Mouse (Mus musculus) left cerebral cortex, postnatal 10 days (tissue): Measurements from ENCODE around the gene Psmb6. TPM values are rescaled to one million over a fixed set of nuclear protein-coding genes. Genes with fewer than 3 reads are reported as not detected.

Experiments used
- DNase-seq, 2 experiments: peaks; one replicate each; pipeline ENCODE4 v3.0.0; 2021 to 2022; ENCODE audit warnings: low spot score in 2 of 2, mixed read lengths in 1 of 2; ENCODE audit errors: extremely low spot score in 1 of 2
- intact Hi-C: fragments of 180-260 bp; cut with DNase I; formaldehyde crosslinking; loops from one replicate; pipeline ENCODE4 v1.15.1; 2025
- total RNA-seq, 2 experiments: library from RNA; stranded (reverse); gene quantifications; 2 replicates each; pipeline ENCODE4 v1.2.3; 2021

The Psmb6 gene
- 100 to 1,000 TPM; 218 to 220 TPM for total RNA-seq

- intact Hi-C loops, result no loop called here
- peak; percentile 94 to 96 for DNase-seq
Observed at GRCm38 (mm10) chr11:70525184-70525678, at the start of gene Psmb6. Gene Psmb6, plus strand, starts transcription at chr11:70525367.

DNA sequence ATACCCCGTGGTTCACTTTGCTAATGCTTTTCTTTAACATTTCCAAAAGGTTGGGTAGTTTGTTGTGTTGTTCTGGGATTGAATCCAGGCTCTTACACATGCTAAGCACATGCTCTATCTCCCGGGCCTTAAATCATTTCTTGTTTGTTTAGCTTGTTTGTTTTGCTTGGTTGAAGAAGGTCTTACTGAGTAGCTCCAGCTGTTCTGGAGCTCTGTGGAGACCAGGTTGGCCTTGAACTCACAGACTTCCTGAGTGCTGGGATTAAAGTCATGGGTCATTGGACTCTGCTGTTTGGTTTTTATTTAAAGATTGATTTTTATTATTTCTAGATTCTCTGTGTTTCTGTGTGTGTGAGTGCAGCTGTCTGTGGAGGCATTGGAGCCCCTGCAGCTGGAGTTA, 39.7 kb upstream of the Psmb6 start:
- intact Hi-C loops, result no loop called here
- DNase-seq, result no peak

DNA sequence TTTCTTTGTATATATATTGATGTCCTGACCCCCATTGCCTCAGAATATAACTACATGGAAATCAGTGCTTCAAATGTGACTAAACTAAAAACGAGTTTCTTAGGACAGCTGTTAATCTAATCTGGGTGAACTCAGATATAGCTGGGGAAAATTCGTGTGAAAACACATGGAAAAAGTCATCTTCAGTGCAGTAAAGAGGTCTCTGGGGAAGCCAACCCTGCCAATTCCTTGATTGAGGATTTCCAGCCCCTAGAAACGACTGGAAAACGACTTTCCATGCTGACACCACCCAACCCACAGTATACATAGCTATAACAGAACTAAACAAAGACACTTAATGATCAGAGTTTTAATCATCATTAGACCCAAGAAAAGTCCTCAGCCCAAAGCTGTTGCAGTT, 37.4 kb upstream of the Psmb6 start:
- intact Hi-C loops, result no loop called here
- DNase-seq, result no peak

- intact Hi-C loops, result no loop called here
- no peak for DNase-seq
Observed at GRCm38 (mm10) chr11:70489138-70489537, 36.0 kb upstream of the Psmb6 start.

DNA sequence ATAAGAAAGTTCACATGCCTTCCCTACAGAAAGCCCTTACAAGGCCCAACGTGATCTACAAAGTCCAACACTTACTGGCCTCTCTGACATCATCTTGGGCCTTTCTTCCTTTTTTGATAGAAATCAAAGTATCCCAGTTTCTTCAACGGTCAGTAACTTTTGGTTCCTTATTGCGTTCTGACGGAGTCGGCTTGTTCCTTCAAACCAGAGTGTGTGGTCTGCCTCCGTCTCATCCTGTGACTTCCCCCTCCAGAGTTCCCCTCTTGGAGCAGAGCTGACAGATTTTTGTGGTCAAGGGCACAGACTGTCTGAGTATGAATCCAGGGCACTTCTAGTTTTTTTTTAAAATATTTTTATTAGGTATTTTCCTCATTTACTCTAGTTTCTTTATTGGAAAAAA, 35.5 kb upstream of the Psmb6 start:
- intact Hi-C loops, result no loop called here
- DNase-seq, result no peak

- no peak for DNase-seq
- intact Hi-C loops, result no loop called here
Observed at GRCm38 (mm10) chr11:70499566-70500475, 25.3 kb upstream of the Psmb6 start.

GRCm38 (mm10) chr11:70500476-70500812, 24.7 kb upstream of the Psmb6 start:
- intact Hi-C loops, result no loop called here

DNA sequence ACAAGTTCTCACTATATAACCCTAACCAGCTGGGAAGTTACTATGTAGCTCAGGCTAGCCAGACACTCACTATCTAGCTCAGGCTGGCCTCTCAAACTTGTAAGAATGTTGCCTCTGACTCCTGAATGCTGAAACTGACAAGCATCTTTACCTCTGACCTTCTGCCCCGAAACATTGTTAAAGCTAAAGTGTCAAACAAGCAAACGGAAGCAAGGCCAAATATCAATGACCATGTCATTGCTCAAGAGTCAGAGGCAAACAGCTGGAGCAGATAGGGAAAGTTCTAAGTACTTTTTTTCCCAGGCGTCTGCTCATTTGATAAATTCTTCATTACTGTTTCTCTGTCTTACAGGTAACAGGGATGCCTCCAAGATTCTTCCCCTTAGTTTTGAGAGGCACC, 23.1 kb upstream of the Psmb6 start:
- intact Hi-C loops, result loop anchor here (2.0 kb wide), 1 partner anchor 49 kb away; no protein-coding TSS in a partner anchor

More at GRCm38 (mm10) chr11:70500476-70500812, 24.7 kb upstream of the Psmb6 start:
- DNase-seq, result no peak

GRCm38 (mm10) chr11:70504970-70505369, 20.2 kb upstream of the Psmb6 start, which contains the start of gene Tm4sf5:
Gene Tm4sf5, plus strand, starts transcription at chr11:70505244.
- intact Hi-C loops, result loop anchor here (5.0 kb wide), 2 partner anchors 73 to 88 kb away; partner anchors contain the start of gene Arrb2
- no peak for DNase-seq

More for the DNA sequence above, 23.1 kb upstream of the Psmb6 start:
- no peak for DNase-seq

DNA sequence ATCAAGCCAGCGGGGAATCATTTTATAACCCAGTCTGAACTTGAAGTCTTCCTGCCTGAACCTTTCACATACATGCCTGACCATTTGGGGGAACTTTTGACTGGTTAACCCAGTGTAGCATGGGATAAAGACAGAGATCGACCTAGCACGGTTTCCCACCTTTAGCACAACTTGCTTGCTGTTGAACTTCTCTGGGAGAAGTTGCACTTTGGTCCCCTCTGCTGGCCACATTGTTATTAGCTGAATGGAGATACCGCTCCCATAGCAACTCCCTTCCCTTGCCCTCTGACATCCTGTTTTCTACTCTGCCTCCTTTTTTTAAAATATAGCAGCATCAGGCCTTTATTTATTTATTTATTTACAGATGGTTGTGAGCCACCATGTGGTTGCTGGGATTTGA, 18.8 kb upstream of the Psmb6 start:
- intact Hi-C loops, result loop anchor here (5.0 kb wide), 2 partner anchors 74 to 89 kb away; partner anchors contain the start of gene Arrb2
- peak in 1 of 2 experiments; percentile 69 for DNase-seq

GRCm38 (mm10) chr11:70506962-70507515, 18.1 kb upstream of the Psmb6 start:
- DNase-seq, result no peak
- intact Hi-C loops, result loop anchor here (5.0 kb wide), 2 partner anchors 75 to 90 kb away; partner anchors contain the start of gene Arrb2

DNA sequence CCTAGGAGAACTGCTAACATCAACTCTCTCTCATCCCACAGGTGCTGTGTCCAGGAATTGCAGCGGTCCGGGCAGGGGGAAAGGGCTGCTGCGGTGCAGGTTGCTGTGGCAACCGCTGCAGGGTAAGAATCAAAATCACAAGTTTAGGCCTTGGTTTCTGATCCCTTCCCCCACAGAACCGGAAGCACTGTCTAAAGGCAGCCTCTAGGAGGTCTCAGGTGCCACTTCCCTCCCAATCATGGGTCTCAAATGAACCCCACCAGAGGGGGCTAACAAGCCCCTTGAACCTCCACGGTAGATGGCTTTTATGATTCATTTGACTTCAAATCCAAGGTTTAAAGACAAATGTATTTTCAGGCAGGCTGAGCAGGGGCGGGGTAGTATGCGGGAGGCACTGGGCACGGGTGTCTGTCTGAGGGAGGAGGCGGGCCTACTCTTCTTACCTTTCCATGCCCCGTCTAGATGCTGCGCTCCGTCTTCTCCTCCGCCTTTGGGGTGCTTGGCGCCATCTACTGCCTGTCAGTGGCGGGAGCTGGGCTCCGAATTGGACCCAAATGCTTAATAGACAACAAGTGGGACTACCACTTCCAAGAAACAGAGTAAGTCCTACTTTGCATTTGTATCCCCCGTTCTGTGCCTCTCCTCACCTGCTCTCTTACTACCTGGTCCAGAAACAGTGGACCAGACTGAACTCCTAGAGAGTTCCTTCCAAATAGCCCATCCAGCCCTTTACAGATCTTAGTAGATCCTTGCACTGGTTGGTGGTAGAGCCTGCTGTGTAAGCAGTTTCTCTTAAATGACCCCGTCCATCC, 15.2 kb upstream of the Psmb6 start:
- intact Hi-C loops, result loop anchor here (5.0 kb wide), 3 partner anchors 78 to 247 kb away; partner anchors contain the start of gene Arrb2
- DNase-seq, result peak in 1 of 2 experiments; percentile 54

GRCm38 (mm10) chr11:70511242-70511641, 13.9 kb upstream of the Psmb6 start:
- intact Hi-C loops, result loop anchor here (5.0 kb wide), 1 partner anchor 246 kb away; no protein-coding TSS in a partner anchor

GRCm38 (mm10) chr11:70511825-70512224, 13.3 kb upstream of the Psmb6 start:
- intact Hi-C loops, result loop anchor here (5.0 kb wide), 1 partner anchor 245 kb away; no protein-coding TSS in a partner anchor
- no peak for DNase-seq

More at GRCm38 (mm10) chr11:70511242-70511641, 13.9 kb upstream of the Psmb6 start:
- no peak for DNase-seq

- DNase-seq, result no peak
- intact Hi-C loops, result loop anchor here (5.0 kb wide), 1 partner anchor 244 kb away; no protein-coding TSS in a partner anchor
Observed at GRCm38 (mm10) chr11:70512709-70513342, 12.3 kb upstream of the Psmb6 start.

GRCm38 (mm10) chr11:70513520-70513919, 11.6 kb upstream of the Psmb6 start:
- DNase-seq, result no peak
- intact Hi-C loops, result loop anchor here (5.0 kb wide), 1 partner anchor 244 kb away; no protein-coding TSS in a partner anchor

- no peak for DNase-seq
- intact Hi-C loops, result loop anchor here (5.0 kb wide), 1 partner anchor 243 kb away; no protein-coding TSS in a partner anchor
Observed at GRCm38 (mm10) chr11:70514288-70514687, 10.9 kb upstream of the Psmb6 start, which contains the start of gene Vmo1. Gene Vmo1, minus strand, starts transcription at chr11:70514616.

DNA sequence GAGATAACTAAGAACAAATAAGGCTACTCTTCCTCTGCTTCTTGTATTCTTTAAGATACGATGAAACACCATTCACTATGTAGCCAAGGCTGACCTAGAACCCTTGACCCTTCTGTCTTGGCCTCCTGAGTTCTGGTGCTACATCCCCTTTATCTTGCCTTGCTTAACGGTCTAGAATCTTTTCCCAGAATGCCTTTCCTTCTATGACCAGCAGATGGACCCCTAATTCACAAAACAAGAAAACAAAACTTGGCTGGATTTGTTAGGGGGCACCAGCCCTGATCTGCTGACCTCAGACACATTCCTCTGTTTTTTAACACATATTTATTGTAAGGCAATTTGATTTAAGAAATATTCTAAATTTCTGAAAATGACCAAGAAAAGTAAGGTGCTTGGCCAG, 8.8 kb upstream of the Psmb6 start:
- peak in 1 of 2 experiments; percentile 51 for DNase-seq
- intact Hi-C loops, result loop anchor here (5.0 kb wide), 2 partner anchors 91 to 106 kb away; no protein-coding TSS in a partner anchor
